Mouse (Mus musculus) embryo, embryonic 11.5 days (tissue): ENCODE results near the gene Gpx4.

Experiments used
- DNase-seq: peaks from one replicate; pipeline ENCODE4 v3.0.0-alpha.2; 2012; ENCODE audit warnings: low read depth, low spot score

Gene Gpx4

DNA sequence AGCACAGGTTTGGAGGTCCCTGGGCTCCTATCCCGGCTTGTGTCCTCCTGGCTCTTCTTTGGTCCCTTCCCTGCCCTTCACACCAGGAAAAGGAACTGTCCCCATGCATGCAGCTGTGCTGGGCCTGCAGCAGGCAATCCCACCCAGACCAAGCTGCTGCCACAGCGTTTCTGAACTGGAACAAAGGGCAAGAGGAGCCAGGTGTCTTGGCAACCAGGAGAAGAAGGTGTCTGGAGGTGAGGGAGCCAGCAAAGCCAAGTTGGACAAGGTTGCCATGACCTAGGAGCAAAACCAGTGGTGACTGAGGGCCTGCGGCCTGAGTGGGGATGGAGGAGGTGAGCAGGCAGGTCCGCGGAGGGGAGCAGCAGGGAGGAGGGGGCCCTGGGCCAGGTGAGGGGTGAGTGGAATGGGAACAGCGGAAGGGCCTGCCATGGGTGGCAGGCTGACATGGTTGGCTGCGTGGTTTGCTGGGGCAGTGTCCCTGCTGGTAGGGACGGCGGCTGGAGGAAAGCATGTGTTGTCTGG lies at the start of gene Gpx4:
TSS of gene Gpx4 (plus strand) at position 126 of the 525 bp plus-strand sequence.
- no peak for DNase-seq

DNA sequence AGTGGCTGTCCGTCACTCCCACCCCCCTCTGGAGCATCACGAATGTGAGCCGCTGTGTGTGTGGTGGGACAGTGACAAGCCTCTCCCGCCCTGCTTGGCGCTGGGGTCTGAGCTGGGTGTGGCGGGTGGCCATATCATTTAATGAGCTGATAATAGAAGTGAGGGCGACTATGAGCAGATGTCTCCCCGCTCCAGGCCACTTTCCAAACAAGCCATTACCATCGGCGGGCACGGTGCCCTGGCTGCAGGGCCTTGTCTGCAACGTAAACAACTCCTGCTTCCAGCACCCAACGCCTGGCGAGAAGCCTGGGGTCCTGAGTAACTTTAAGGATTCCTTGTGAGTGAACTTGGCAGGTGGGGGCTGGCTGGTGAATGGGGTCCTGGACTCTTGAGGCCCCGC lies 49.1 kb upstream of the Gpx4 start:
- no peak for DNase-seq

GRCm38 (mm10) chr10:80001945-80002344 lies 45.0 kb upstream of the Gpx4 start:
- DNase-seq = no peak

GRCm38 (mm10) chr10:80002829-80003228 lies 44.1 kb upstream of the Gpx4 start:
- DNase-seq = no peak

DNA sequence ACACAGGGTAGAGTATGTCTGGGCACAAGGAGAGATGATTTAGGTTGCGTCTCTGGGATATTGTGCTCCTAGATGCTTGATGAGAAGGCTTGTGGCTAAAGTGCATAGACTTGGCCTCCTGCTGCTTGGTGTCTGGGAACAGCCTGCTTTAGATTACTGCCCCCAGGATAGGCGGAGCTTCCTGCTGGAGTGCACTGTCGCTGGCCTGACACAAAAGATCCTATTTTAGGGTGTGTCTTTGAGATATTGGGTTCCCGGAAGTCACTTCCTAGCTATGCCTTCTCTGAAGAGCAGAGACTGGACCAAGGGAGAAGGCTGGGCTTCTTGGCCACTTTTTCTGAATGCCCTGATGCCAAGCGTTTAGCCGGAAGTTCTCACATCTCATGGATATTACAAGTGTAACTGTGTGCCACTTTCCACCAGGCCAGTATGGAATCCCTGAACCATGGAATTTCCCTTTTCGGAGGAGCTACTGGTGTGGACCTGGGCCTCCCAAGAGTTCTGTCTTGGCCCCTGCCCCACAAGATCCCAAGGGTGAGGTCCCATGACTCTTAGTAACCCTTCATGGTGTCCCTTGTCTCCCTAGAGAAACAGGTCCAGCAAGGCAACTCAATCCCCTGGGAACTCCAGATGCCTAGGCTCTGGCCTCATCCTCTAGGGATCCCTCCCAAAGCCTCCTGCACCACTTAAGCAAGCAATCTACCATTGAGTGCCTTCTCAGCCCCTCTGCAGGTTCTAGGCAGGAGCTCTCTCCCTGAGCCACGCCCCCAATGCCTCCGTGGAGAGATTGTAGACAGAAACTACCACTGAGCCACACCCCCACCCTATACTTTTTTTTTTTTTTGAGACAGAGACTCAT lies 43.4 kb upstream of the Gpx4 start:
- no peak for DNase-seq

DNA sequence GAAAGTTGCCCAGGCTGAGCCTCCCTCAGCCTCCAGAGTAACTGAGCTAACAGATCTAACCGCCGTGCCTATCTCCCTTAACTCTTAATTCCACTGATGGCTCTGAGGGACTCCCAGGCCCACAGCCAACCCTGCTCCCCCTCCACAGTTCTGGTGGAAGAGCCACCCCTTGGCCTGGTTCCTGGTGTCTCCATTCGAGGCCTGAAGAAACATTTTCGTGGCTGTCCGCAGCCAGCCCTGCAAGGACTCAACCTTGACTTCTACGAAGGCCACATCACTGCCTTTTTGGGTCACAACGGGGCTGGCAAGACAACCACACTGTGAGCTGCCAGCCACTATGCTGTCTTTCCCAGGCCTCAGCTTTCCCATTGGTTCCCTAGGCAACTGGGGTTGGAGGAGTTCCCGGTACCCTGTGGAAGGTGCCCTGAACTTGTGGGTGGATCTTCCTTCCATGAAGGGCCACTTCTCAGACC lies 42.7 kb upstream of the Gpx4 start:
- no peak for DNase-seq

- no peak for DNase-seq
These were observed 35.2 kb upstream of the Gpx4 start for GRCm38 (mm10) chr10:80011740-80012139.

DNA sequence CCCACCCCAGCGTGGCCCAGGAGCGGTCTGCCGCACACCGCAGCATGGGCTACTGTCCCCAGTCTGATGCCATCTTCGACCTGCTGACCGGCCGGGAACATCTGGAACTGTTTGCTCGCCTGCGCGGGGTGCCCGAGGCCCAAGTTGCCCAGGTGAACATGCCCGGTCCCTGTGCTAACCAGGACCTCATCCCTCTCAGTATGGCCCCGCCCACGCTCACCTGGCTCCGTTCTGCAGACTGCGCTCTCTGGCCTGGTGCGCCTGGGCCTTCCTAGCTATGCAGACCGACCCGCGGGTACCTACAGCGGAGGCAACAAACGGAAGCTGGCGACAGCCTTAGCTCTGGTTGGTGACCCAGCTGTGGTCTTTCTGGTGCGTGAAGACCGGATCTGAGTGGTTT lies 33.4 kb upstream of the Gpx4 start:
- DNase-seq = no peak

DNA sequence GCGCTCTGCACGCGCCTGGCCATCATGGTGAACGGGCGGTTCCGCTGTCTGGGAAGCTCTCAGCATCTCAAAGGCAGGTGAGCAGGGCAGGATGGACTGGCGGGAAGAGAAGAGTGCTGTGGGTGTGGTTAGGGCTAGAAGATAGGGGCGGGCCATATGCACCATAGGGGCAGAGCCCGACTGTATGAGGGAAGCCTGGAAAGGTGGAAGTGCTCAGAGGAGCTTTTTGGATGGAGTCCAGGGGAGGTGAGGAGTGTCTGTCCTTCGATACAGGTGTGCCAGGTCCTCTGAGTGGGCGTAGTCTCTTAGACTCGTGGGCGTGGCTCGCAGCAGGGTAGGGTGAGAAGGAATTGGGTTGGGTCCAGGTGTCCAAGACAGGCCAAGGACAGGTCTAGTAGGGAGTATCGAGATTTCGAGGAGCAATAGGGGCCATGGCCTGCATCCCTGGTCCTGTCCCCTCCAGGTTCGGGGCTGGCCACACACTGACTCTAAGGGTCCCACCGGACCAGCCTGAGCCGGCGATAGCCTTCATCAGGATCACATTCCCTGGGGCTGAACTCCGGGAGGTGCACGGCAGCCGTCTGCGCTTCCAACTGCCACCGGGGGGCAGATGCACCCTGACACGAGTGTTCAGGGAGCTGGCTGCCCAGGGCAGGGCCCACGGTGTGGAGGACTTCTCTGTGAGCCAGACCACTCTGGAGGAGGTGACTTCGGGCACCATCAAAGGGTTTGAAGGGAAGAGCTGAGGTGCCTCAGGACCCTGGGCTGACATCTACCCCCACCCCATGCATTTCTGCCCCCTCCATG lies 32.3 kb upstream of the Gpx4 start:
- DNase-seq = no peak

- no peak for DNase-seq
These were observed 31.4 kb upstream of the Gpx4 start for GRCm38 (mm10) chr10:80015583-80015982.

- DNase-seq = no peak
These were observed 30.5 kb upstream of the Gpx4 start, which contains the start of gene Arhgap45 for GRCm38 (mm10) chr10:80016511-80016910. Arhgap45 (plus strand) TSS chr10:80016653.

- DNase-seq = no peak
These were observed 30.0 kb upstream of the Gpx4 start for GRCm38 (mm10) chr10:80016931-80017330.

DNA sequence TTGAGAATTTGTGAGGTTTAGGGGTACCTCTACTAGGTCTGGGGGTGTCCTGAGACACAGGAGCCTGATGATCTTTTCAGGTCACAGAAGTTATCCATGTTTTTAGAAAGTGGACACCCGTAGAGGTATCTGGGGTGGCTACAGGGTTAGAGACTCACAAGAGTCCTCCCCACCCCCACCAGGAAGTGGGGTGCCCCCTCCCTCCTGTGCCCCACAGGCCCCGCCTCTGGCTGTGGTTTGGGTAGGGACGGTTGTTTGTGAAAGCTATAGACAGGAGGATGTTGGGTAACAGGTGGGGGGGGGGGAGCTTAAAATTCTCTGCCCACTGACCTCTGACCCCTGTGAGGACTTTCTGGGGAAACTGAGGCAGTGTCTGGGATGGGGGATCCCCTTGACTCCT lies 29.6 kb upstream of the Gpx4 start:
- no peak for DNase-seq

- no peak for DNase-seq
These were observed 29.2 kb upstream of the Gpx4 start for GRCm38 (mm10) chr10:80017771-80018170.

- no peak for DNase-seq
These were observed 28.1 kb upstream of the Gpx4 start for GRCm38 (mm10) chr10:80018739-80019297.

- DNase-seq = peak; percentile 26
These were observed 27.4 kb upstream of the Gpx4 start for GRCm38 (mm10) chr10:80019471-80020131.

- DNase-seq = no peak
These were observed 26.8 kb upstream of the Gpx4 start for GRCm38 (mm10) chr10:80020191-80020590.

DNA sequence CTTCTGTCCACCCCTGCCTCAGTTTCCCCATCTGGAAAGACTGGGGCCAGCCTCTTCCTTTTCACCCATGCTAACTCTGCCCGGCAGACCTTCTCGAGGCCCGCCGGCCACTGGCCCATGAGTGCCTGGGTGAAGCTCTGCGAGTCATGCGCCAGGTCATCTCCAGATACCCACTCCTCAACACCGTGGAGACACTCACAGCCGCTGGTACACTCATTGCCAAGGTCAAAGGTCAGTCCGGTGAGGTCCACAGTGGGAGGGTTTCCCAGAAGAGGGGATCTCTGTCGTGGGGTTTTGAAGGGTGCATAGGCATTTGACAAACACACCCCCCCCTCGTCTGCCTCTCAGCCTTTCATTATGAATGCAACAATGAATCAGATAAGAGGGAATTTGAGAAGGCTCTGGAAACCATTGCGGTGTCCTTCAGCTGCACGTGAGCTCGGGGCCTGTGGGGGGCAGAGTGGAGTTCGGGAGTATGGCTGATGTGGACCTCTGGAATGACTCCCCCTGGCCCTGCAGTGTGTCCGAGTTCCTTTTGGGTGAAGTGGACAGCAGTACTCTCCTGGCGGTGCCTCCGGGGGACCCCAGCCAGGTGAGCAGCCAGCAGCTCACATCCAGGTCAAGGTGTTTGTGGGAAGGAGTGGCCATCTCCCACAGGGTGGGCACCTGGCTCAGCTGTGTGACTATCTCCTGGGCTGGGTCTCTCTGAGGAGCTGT lies 26.2 kb upstream of the Gpx4 start:
- no peak for DNase-seq

GRCm38 (mm10) chr10:80021320-80021641 lies 25.7 kb upstream of the Gpx4 start:
- no peak for DNase-seq

DNA sequence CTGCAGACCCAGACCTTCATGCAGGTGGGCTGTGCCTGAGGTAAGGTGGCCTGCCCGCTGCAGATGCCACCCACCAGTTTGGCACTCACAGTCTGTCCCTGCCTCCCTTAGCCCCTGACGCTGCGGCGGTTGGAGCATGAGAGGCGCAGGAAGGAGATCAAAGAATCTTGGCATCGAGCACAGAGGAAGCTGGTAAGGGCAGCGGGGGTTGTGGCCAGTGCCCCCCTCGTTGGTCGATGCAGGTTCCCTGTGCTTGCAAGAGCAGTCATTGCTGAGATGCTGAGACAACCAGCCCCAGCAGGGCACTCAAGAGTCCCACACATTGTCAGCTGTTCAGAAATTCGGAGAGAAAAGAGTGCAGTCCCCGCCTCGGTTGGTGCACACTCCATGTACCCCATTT lies 24.8 kb upstream of the Gpx4 start:
- no peak for DNase-seq

DNA sequence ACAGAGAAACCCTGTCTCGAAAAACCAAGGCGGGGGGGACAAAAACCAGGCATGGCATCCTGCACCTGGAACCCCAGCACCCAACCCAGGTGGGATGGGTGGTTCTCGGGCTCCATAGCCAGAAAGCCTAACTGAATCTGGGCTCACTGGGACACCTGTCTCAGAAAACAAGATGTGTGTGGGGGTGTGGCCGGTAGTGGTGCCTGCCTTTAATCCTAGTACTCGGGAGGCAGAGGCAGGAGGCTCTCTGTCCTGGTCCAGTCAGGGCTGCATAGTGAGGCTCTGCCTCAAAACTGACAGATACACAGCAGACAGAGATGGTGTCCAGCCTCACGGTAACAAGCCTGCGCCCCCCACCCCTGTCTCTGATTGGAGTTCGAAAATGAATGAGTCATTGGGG lies 24.2 kb upstream of the Gpx4 start:
- no peak for DNase-seq
